Mouse (Mus musculus) right cerebral cortex, postnatal 4 days (tissue): ENCODE measurements around the gene Frmpd4.

Source experiments
- DNase-seq: peaks from one replicate; pipeline ENCODE4 v3.0.0-alpha.2; 2022

Gene Frmpd4

DNA sequence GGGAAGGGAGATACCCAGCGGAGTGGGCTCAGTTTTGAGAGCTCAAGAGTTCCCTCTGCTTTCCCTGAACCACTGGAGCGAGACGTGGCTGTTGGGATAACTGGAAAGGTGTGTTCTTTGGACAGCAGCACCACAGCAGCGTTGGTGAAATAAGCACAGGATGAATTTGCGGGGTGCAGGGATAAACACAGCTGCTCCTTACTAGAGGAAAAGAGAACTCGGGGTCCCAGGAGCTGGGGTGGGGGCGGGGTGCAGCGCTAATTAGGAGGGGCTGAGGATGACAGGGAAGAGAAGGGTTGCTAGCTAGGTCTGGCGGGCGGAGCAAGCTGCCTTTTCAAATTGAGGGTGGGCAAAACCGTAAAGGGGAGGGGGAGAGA, 453.5 kb downstream of the Frmpd4 start:
- DNase-seq = no peak

GRCm38 (mm10) chrX:168122806-168123588, 454.0 kb downstream of the Frmpd4 start:
- DNase-seq = peak; percentile 52

DNA sequence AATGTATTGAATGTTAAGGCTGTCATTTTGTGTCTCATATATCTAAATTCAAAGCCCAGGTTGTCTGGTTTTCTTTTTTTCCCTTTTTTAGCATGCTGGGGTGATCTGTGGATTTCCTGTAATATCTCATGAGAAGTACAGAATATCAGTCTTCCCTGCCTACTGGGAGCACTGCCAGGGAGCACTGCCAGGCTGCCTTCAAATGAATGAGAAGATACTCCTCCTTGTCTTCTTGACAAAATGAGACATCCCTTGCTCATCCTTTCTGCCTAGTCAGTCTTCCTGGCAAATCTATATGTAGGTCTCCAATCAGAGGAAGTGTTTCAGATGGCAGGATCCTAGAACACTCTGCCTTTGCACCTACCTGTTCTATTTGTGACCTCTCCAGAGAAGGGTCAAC, 535.4 kb downstream of the Frmpd4 start:
- peak; percentile 3 for DNase-seq

GRCm38 (mm10) chrX:168020574-168021145, 556.4 kb downstream of the Frmpd4 start:
- no peak for DNase-seq

DNA sequence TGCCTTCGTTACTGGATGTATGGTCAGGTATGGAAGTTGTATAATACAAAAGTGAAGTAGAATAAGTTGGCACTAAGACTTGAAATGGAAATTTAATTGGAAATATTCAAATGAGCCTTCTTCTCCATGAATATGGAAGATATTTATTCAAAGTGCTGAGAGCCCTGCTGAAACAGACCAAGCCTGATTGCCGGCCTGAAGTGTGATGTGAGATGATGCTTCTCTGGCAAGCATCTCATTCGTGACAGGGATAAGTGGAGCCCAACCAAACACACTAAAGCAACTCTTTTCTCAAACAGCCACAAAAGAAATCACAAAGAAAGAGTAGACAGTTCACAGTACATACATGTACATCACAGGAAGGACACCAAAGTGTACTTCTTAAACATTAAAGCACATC, 559.2 kb downstream of the Frmpd4 start:
- DNase-seq = no peak

GRCm38 (mm10) chrX:167984835-167985234, 592.2 kb downstream of the Frmpd4 start:
- DNase-seq = no peak

DNA sequence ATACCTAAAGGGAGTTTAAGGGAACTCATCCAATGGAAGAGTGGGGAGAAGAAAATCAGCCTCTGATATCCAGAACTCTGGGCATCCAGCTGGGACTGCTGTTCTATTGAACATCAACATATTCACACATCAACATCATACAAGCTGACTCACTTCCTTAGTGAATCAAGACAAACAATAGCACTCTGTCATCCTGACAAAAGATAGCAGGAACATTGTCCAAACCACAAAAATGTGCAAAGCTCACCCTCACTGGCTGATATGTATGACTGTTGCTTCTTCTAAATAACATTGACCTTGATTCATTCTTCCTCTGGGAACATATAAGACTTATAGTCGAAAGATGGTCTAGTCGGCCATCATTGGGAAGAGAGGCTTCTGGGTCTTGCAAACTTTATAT, 625.8 kb downstream of the Frmpd4 start:
- no peak for DNase-seq

GRCm38 (mm10) chrX:167909483-167909882, 667.5 kb downstream of the Frmpd4 start:
- DNase-seq = no peak

- no peak for DNase-seq
Measured at GRCm38 (mm10) chrX:167901046-167901445, 676.0 kb downstream of the Frmpd4 start.

- no peak for DNase-seq
Measured at GRCm38 (mm10) chrX:167854821-167855220, 722.2 kb downstream of the Frmpd4 start.

GRCm38 (mm10) chrX:167832543-167832942, 744.5 kb downstream of the Frmpd4 start:
- no peak for DNase-seq

GRCm38 (mm10) chrX:167828456-167828855, 748.6 kb downstream of the Frmpd4 start:
- no peak for DNase-seq

DNA sequence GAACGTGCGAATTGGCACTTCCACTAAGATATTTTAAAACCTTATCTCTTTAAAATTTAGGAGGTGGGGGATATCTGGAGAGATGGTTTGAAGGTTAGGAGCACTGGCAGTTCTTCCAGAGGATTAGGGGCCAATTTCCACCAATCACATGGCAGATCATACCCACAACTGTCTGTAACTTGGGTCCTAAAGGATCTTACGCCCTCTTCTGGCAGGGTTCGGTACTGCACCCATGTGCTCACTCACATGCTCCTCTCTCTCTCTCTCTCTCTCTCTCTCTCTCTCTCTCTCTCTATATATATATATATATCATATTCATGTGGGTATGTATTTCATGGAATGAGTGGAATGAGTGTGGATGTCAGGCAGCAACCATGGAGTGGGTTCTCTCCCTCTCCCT, 759.7 kb downstream of the Frmpd4 start:
- DNase-seq = no peak

GRCm38 (mm10) chrX:167810120-167810519, 766.9 kb downstream of the Frmpd4 start:
- no peak for DNase-seq

GRCm38 (mm10) chrX:167808572-167808971, 768.5 kb downstream of the Frmpd4 start:
- DNase-seq = no peak

- no peak for DNase-seq
Measured at GRCm38 (mm10) chrX:167788737-167789136, 788.3 kb downstream of the Frmpd4 start.

- no peak for DNase-seq
Measured at GRCm38 (mm10) chrX:167783526-167783925, 793.5 kb downstream of the Frmpd4 start.

GRCm38 (mm10) chrX:167719564-167719981, 857.5 kb downstream of the Frmpd4 start:
- DNase-seq = no peak

DNA sequence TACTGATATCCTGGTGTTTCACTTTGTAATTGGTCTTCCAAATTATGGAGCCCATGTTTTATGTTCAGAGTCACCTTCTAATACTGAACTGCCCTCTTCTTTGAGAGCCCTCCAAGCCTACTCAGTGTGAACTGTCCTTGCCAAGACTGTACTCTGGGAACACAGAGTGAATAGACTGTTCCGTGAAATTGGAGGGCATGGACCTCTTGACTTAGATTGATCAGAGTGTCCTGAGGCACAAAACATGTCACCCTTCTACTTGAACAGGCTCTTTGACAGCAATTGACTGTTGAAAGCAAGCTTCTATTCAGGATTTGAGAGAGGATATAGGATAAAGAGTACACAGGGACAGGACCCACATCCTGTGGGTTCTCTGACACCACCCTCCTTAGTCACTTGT, 857.9 kb downstream of the Frmpd4 start:
- DNase-seq = no peak

GRCm38 (mm10) chrX:167654806-167655495, 922.1 kb downstream of the Frmpd4 start:
- DNase-seq = no peak

- DNase-seq = no peak
Measured at GRCm38 (mm10) chrX:167654249-167654648, 922.8 kb downstream of the Frmpd4 start.

- no peak for DNase-seq
Measured at GRCm38 (mm10) chrX:167597639-167598217, 979.3 kb downstream of the Frmpd4 start.

GRCm38 (mm10) chrX:167552827-167553226, 1024.2 kb downstream of the Frmpd4 start:
- DNase-seq = no peak

- DNase-seq = peak; percentile 3
Measured at GRCm38 (mm10) chrX:167523151-167523550, 1053.9 kb downstream of the Frmpd4 start.
